Mouse (Mus musculus): Measurements from ENCODE around the gene Pbx4.

Pbx4 gene

DNA sequence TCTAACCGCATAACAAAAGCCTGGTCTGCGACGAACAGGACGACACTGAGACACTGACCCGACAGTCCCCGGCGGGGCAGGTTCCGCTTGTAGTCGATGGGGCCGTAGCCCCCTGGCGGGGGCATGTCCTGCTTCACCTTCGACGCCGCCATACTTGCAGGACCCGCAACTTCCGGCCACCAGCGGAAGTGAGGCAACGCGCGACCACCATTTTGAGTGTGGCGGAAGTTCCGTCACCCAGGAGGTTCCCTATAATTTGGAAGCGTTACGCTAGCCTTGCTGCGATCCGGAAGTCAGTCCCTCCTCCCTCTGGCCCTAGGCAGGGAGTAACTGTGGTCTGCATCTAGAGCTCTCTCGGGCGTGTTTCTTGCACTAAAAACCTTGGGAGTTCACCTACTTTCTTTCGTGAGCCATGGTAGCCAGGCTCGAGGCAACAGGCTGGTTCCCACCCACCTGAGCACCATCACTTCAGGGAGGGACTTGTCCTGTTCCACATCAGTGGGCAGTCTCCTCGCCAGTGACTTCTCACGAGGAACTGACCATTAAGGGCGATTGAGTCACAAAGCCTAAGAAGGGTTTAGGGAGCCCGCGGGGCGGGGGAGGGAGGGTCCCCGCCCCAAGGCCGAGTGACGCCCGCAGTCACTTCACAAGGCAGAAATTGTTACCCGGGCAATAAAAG, 69.3 kb downstream of the Pbx4 start:
- DNase-seq: peak; percentile 98

- peak; percentile 61 for DNase-seq
Observed at GRCm38 (mm10) chr8:69902163-69903062, 70.1 kb downstream of the Pbx4 start, which contains the start of the genes Tssk6, Ndufa13 and Yjefn3. TSS of gene Tssk6 (plus strand) at chr8:69902184. TSS of gene Ndufa13 (minus strand) at chr8:69902558. TSS of gene Yjefn3 (minus strand) at chr8:69902712.

GRCm38 (mm10) chr8:69903063-69903542, 70.8 kb downstream of the Pbx4 start:
- DNase-seq: peak; percentile 99

DNA sequence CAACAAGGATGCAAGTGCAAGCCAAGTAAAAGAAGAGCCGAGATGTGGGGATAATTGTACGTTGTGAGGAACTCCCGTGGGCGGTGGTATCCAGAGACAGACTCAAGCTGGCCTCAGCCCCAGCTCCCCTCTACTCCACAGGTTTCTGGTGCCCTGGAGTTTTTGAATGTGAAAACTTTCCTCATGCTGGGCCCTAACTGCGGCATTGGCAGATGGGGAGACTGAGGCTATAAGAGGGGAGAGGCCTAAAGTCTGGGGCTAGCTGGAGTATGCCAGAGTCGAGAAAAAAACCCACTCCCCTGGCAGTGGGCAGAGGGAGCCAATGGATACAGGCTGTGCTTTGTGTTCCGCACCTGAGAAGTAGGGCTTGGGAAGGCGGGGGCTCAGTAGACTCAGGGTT, 71.8 kb downstream of the Pbx4 start:
- DNase-seq: no peak

- no peak for DNase-seq
Observed at GRCm38 (mm10) chr8:69906260-69906659, 74.0 kb downstream of the Pbx4 start.

DNA sequence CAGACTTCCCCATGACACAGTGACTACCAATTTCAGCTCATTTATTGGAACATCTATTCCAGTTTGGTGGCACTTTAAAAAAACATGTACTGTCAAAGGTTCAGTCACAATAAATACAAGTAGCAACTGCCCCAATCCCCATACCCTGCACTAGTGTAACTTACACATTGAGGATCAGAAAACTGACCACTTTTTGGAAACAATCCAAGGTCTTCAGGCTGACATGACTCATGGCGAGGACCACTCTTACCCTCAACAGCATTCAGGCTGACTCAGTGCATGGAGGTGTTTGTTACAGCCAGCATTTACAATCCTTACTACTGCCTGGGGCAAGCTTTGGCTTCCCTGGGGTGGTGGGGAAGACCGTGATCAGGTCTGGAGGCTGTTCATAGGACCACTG, 74.8 kb downstream of the Pbx4 start:
- no peak for DNase-seq

- DNase-seq: no peak
Observed at GRCm38 (mm10) chr8:69911917-69912316, 79.6 kb downstream of the Pbx4 start.

DNA sequence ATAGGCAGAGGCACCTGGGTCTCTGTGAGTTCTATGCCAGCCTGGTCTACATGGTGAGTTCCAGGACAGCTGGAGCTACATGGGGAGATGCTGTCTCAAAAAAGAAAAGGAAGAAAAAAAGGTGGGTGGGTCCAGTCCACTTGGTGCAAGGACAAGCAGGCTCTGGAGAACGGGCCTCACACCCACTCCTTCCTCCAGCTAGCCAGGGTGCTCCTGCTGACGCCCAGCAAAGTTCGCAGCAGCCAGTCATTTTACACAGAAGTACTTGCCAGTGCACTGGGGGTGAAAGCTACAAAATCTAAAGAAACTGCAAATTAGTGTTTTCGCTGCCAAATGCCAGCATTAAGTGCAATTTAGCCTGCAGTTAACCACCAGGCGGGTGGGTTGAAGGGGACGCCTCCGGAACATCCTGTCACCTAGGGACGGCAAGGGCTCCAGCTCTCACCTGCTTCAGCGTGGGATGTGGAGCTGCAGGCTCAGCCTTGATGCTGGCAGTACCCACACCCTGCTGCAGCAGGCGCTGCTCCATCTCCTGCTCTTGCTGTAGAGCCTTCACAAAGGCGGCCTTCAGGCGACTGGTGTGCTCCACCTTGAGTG, 80.3 kb downstream of the Pbx4 start:
- DNase-seq: no peak

- DNase-seq: no peak
Observed at GRCm38 (mm10) chr8:69914526-69914925, 82.2 kb downstream of the Pbx4 start.

DNA sequence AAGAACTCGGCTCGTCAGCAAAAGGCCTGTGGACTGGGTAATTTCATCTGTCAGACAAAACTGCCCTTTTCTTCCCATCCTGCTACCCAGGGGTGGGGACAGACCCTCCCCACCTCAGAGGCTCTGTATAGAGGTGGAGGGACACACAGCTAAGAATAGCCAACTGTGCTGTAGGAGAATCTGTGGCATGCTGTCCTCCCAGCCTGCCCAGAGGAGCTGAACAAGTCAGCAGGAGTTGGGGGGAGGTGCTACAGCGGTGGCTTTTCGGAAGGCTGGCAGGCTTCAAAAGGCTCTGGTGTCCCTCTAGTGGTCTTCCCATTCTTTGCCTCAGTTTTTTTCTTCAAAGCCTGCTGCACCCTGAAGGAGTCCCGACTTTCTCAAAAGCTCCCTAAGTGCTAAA, 83.5 kb downstream of the Pbx4 start:
- DNase-seq: no peak

DNA sequence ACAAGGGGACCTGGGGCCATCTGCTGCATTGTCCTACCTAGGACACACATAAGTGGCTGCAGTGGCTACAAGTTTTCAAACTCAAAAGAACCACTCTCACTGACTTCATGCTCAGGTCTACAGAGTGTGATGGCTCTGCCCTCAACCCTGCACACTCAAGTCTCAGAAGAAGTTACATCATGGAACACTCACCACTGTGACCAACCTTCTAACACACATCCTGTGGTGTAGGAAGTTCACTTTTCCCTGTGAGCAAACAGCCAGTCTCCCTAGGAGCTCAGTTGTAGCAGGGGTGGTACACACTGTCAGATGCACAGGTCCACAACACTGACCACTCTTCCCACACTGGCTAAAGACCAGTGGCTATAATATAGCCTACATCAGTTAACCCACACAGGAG, 86.2 kb downstream of the Pbx4 start:
- DNase-seq: no peak

- peak; percentile 85 for DNase-seq
Observed at GRCm38 (mm10) chr8:69919010-69919409, 86.7 kb downstream of the Pbx4 start.

- DNase-seq: peak; percentile 86
Observed at GRCm38 (mm10) chr8:69919876-69920662, 87.8 kb downstream of the Pbx4 start.

DNA sequence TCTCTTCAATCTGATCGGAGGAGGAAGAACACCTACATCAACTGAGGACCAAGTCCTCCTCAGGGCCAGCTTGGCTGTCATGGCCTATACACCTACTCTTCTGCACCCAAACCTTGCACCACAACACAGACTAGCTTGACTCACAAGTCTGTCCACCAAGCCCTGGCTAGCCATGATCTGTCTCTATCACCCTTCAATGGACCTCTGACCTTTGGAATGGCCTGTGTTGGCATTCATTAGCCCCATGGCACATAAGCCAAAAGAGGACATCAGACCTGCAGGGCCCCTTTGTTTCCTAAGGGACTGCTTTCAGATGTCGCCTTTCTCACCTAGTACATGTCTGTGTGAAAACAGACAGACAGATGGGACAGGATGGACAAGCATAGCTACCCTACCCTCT, 88.8 kb downstream of the Pbx4 start:
- DNase-seq: no peak

Data from kidney, postnatal 10 days (tissue).